Mouse (Mus musculus): ENCODE results near the gene Tada2a. TPM values are rescaled to one million over a fixed set of nuclear protein-coding genes. Genes with fewer than 3 reads are reported as not detected.

Tada2a gene
- polyA plus RNA-seq, 1 experiment from 2014 or later, result 43.9 TPM

GRCm38 (mm10) chr11:84068191-84069033 lies 61.0 kb downstream of the Tada2a start:
- DNase-seq (ENCODE audit: low spot score), result peak; percentile 73
- peak overlapping the region; percentile 79 for H3K27ac ChIP-seq
- 2% methylated on average over 63 of the region's 63 CpGs for WGBS

GRCm38 (mm10) chr11:84067720-84068190 lies 61.6 kb downstream of the Tada2a start:
- H3K9me3 ChIP-seq (replicated peaks), result no peaks in the 10 kb centered on the region
- peaks cover 28% of the 10 kb centered on the region for H3K4me1 ChIP-seq
- DNase-seq (ENCODE audit: low spot score), result no peak
- H3K27ac ChIP-seq, result peak overlapping the region; percentile 79
- H3K36me3 ChIP-seq, result no peaks in the 10 kb centered on the region
- H3K4me3 ChIP-seq, result peak overlapping the region; percentile 66
- peaks cover 58% of the 10 kb centered on the region for H3K27me3 ChIP-seq (ENCODE audit: low read depth, poor library complexity, severe bottlenecking)
- WGBS, result 2% methylated on average over 21 of the region's 21 CpGs

More at GRCm38 (mm10) chr11:84068191-84069033, 61.0 kb downstream of the Tada2a start:
- H3K36me3 ChIP-seq, result no peaks in the 10 kb centered on the region
- H3K27me3 ChIP-seq (ENCODE audit: low read depth, poor library complexity, severe bottlenecking), result peaks cover 58% of the 10 kb centered on the region
- no peaks in the 10 kb centered on the region for H3K9me3 ChIP-seq (replicated peaks)
- H3K4me1 ChIP-seq, result peaks cover 35% of the 10 kb centered on the region
- peak overlapping the region; percentile 66 for H3K4me3 ChIP-seq

GRCm38 (mm10) chr11:84066927-84067645 lies 62.3 kb downstream of the Tada2a start:
- no peaks in the 10 kb centered on the region for H3K9me3 ChIP-seq (replicated peaks)
- DNase-seq (ENCODE audit: low spot score), result peak; percentile 52
- 8% methylated on average over 18 of the region's 18 CpGs for WGBS
- peaks cover 58% of the 10 kb centered on the region for H3K27me3 ChIP-seq (ENCODE audit: low read depth, poor library complexity, severe bottlenecking)
- H3K4me3 ChIP-seq, result peak overlapping the region; percentile 66
- no peak overlapping the region for H3K27ac ChIP-seq
- H3K4me1 ChIP-seq, result peaks cover 27% of the 10 kb centered on the region
- no peaks in the 10 kb centered on the region for H3K36me3 ChIP-seq

- Histone ChIP-seq H3K27ac (no peak overlapping the region), H3K27me3 (ENCODE audit: low read depth, poor library complexity, severe bottlenecking) (peaks cover 58% of the 10 kb centered on the region), H3K4me3 (no peak overlapping the region), H3K4me1 (peaks cover 27% of the 10 kb centered on the region), H3K9me3 (replicated peaks) (no peaks in the 10 kb centered on the region), H3K36me3 (no peaks in the 10 kb centered on the region)
- WGBS, result 5% methylated on average over 11 of the region's 11 CpGs
- no peak for DNase-seq (ENCODE audit: low spot score)
Measured at GRCm38 (mm10) chr11:84066071-84066481, 63.3 kb downstream of the Tada2a start.

- Histone ChIP-seq H3K36me3 (no peaks in the 10 kb centered on the region), H3K27me3 (ENCODE audit: low read depth, poor library complexity, severe bottlenecking) (peaks cover 41% of the 10 kb centered on the region), H3K4me1 (peaks cover 23% of the 10 kb centered on the region), H3K4me3 (no peak overlapping the region), H3K9me3 (replicated peaks) (no peaks in the 10 kb centered on the region), H3K27ac (no peak overlapping the region)
- 91% methylated on average over 3 of the region's 3 CpGs for WGBS
- DNase-seq (ENCODE audit: low spot score), result no peak
Measured at GRCm38 (mm10) chr11:84063631-84064209, 65.7 kb downstream of the Tada2a start.

GRCm38 (mm10) chr11:84062805-84063204 lies 66.6 kb downstream of the Tada2a start:
- DNase-seq (ENCODE audit: low spot score), result no peak

GRCm38 (mm10) chr11:84061881-84062280 lies 67.5 kb downstream of the Tada2a start:
- Histone ChIP-seq H3K4me3 (no peak overlapping the region), H3K9me3 (replicated peaks) (no peaks in the 10 kb centered on the region), H3K27me3 (ENCODE audit: low read depth, poor library complexity, severe bottlenecking) (peaks cover 22% of the 10 kb centered on the region), H3K36me3 (no peaks in the 10 kb centered on the region), H3K4me1 (peaks cover 10% of the 10 kb centered on the region), H3K27ac (no peak overlapping the region)
- WGBS, result 75% methylated on average over 2 of the region's 2 CpGs
- no peak for DNase-seq (ENCODE audit: low spot score)

More at GRCm38 (mm10) chr11:84062805-84063204, 66.6 kb downstream of the Tada2a start:
- Histone ChIP-seq H3K27ac (no peak overlapping the region), H3K4me1 (peaks cover 19% of the 10 kb centered on the region), H3K4me3 (no peak overlapping the region), H3K9me3 (replicated peaks) (no peaks in the 10 kb centered on the region), H3K27me3 (ENCODE audit: low read depth, poor library complexity, severe bottlenecking) (peaks cover 32% of the 10 kb centered on the region), H3K36me3 (no peaks in the 10 kb centered on the region)
- 45% methylated on average over 2 of the region's 2 CpGs for WGBS

- WGBS, result 82% methylated on average over 6 of the region's 6 CpGs
- DNase-seq (ENCODE audit: low spot score), result no peak
- no peaks in the 10 kb centered on the region for H3K9me3 ChIP-seq (replicated peaks)
Measured at GRCm38 (mm10) chr11:84060635-84061034, 68.8 kb downstream of the Tada2a start.

GRCm38 (mm10) chr11:84059784-84060183 lies 69.6 kb downstream of the Tada2a start:
- WGBS, result 93% methylated on average over 2 of the region's 2 CpGs
- Histone ChIP-seq H3K4me1 (no peaks in the 10 kb centered on the region), H3K27ac (no peak overlapping the region), H3K4me3 (no peak overlapping the region), H3K36me3 (no peaks in the 10 kb centered on the region), H3K9me3 (replicated peaks) (no peaks in the 10 kb centered on the region), H3K27me3 (ENCODE audit: low read depth, poor library complexity, severe bottlenecking) (peaks cover 7% of the 10 kb centered on the region; the same call in 1 of the 2 replicates)
- DNase-seq (ENCODE audit: low spot score), result no peak

More at GRCm38 (mm10) chr11:84060635-84061034, 68.8 kb downstream of the Tada2a start:
- no peak overlapping the region for H3K4me3 ChIP-seq
- H3K27me3 ChIP-seq (ENCODE audit: low read depth, poor library complexity, severe bottlenecking), result peaks cover 10% of the 10 kb centered on the region; the same call in 1 of the 2 replicates
- H3K4me1 ChIP-seq, result peaks cover under 1% of the 10 kb centered on the region; the same call in 1 of the 2 replicates
- no peaks in the 10 kb centered on the region for H3K36me3 ChIP-seq
- H3K27ac ChIP-seq, result no peak overlapping the region

- no peak for DNase-seq (ENCODE audit: low spot score)
- H3K27ac ChIP-seq, result no peak overlapping the region
- 88% methylated on average over 2 of the region's 2 CpGs for WGBS
- H3K4me1 ChIP-seq, result peaks cover 5% of the 10 kb centered on the region
- H3K36me3 ChIP-seq, result no peaks in the 10 kb centered on the region
- no peaks in the 10 kb centered on the region for H3K9me3 ChIP-seq (replicated peaks)
- H3K4me3 ChIP-seq, result no peak overlapping the region
- H3K27me3 ChIP-seq (ENCODE audit: low read depth, poor library complexity, severe bottlenecking), result no peaks in the 10 kb centered on the region
Measured at GRCm38 (mm10) chr11:84057418-84057817, 72.0 kb downstream of the Tada2a start.

- WGBS, result 85% methylated on average over 10 of the region's 10 CpGs
- no peaks in the 10 kb centered on the region for H3K36me3 ChIP-seq
- H3K27ac ChIP-seq, result no peak overlapping the region
- H3K9me3 ChIP-seq (replicated peaks), result no peaks in the 10 kb centered on the region
- H3K27me3 ChIP-seq (ENCODE audit: low read depth, poor library complexity, severe bottlenecking), result no peaks in the 10 kb centered on the region
- no peak overlapping the region for H3K4me3 ChIP-seq
- peaks cover 8% of the 10 kb centered on the region for H3K4me1 ChIP-seq
- no peak for DNase-seq (ENCODE audit: low spot score)
Measured at GRCm38 (mm10) chr11:84053524-84054163, 75.8 kb downstream of the Tada2a start.

GRCm38 (mm10) chr11:84053055-84053454 lies 76.3 kb downstream of the Tada2a start:
- Histone ChIP-seq H3K27ac (no peak overlapping the region), H3K27me3 (ENCODE audit: low read depth, poor library complexity, severe bottlenecking) (no peaks in the 10 kb centered on the region), H3K9me3 (replicated peaks) (no peaks in the 10 kb centered on the region), H3K36me3 (no peaks in the 10 kb centered on the region), H3K4me3 (no peak overlapping the region), H3K4me1 (peaks cover 10% of the 10 kb centered on the region)
- 89% methylated on average over 7 of the region's 7 CpGs for WGBS
- no peak for DNase-seq (ENCODE audit: low spot score)
